Mouse (Mus musculus) small intestine, adult 2 months (tissue): ENCODE data around the gene Gab2.

ENCODE experiments used
- CTCF ChIP-seq: fragments of 200-500 bp; IDR thresholded peaks from 2 replicates; pipeline ENCODE4 v1.5.1; 2012; ENCODE audit warnings: low read depth, mild to moderate bottlenecking, control low read depth, inconsistent platforms, low read length, moderate library complexity, mixed read lengths; ENCODE audit not compliant: insufficient replicate concordance, insufficient read length; ENCODE audit errors: extremely low read depth
- POLR2A ChIP-seq: fragments of 200-500 bp; IDR thresholded peaks from 2 replicates; pipeline ENCODE4 v1.6.1; 2012; ENCODE audit warnings: low read depth, mild to moderate bottlenecking, control low read depth, inconsistent platforms, low read length, moderate library complexity

DNA sequence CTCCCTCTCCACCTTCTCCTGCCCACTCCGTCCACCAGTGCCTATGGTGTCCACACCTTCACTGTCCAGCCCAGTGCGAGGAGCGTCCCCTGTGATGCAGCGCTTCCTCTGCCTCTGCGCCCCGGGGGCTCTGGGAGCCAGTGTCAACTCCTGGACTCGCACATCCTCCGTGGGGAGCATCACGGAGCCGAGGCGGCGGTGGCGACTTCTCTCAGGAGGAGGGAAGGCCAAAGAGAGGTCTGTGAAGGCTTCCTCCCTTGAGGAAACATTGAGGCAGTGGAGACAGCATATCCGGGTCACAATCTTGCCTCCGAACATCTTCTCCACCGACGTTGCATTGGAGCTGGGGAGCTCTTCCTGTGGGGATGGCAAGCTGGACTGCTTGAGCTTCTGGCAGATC, 230.8 kb downstream of the Gab2 start:
- TF ChIP-seq CTCF: no peak
- TF ChIP-seq POLR2A: no peak
